Mouse (Mus musculus) kidney, adult 2 months (tissue): ENCODE data around the gene Gpr107.

ENCODE experiments used
- CTCF ChIP-seq: fragments of 200-500 bp; conservative IDR thresholded peaks from 2 replicates; pipeline ENCODE4 v1.5.1; 2011; ENCODE audit warnings: low read depth, mild to moderate bottlenecking, control low read depth, low read length, moderate library complexity, mixed read lengths; ENCODE audit not compliant: insufficient read depth, insufficient read length
- POLR2A ChIP-seq: fragments of 200-500 bp; IDR thresholded peaks from one replicate; pipeline ENCODE4 v1.6.1; 2011; ENCODE audit warnings: low read depth, low read length, control low read depth

DNA sequence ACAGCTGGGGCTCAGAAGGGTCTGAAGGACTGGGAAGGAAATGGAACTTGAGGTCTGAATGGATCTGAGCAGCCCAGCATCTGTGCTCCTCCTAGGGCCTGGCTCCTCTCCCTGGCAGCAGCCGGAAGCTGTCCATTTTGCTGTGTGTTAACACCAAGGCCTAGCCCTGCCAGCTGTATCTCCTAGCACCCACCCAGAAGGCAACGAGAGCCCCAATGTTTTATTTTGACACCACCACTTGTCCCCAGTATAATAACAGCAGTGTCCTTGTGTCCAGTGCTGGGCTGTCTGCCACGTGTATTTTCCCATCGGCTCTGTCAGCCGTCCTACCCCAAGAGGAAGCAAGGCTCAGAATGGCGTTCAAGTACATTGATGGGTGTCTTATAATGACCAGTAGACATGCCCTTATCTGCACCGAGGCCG, 110.9 kb downstream of the Gpr107 start:
- TF ChIP-seq POLR2A: no peak
- no peak for TF ChIP-seq CTCF
